Mouse (Mus musculus) midbrain, embryonic 11.5 days (tissue): Measurements from ENCODE around the gene Dock7. TPM values are rescaled to one million over a fixed set of nuclear protein-coding genes. Genes with fewer than 3 reads are reported as not detected.

Source experiments
- ATAC-seq: fragments of 200-750 bp; cut with Nextera tagmentation; 2 replicates; pipeline ENCODE4 v1.8.0; 2017; ENCODE audit warnings: moderate TSS enrichment, moderate library complexity; ENCODE audit not compliant: low FRiP score
- DNase-seq: peaks from one replicate; pipeline ENCODE4 v3.0.0; 2015; ENCODE audit warnings: low spot score; ENCODE audit errors: missing footprints
- H3K27ac ChIP-seq: fragments of 300-500 bp; sonication (generic); 2 replicates; pipeline ENCODE4 v1.5.1; 2014; ENCODE audit warnings: low read depth, low read length
- H3K27me3 ChIP-seq: fragments of 300-500 bp; sonication (generic); 2 replicates; pipeline ENCODE4 v1.6.1; 2014; ENCODE audit warnings: mild to moderate bottlenecking, low read length, moderate library complexity, mixed read lengths; ENCODE audit not compliant: control insufficient read depth, insufficient read depth
- H3K36me3 ChIP-seq: fragments of 300-500 bp; sonication (generic); 2 replicates; pipeline ENCODE4 v1.6.1; 2014; ENCODE audit warnings: mild to moderate bottlenecking, low read length, moderate library complexity, mixed read lengths; ENCODE audit not compliant: control insufficient read depth, insufficient read depth
- H3K4me1 ChIP-seq: fragments of 300-500 bp; sonication (generic); 2 replicates; pipeline ENCODE4 v1.6.1; 2014; ENCODE audit warnings: low read length; ENCODE audit not compliant: control insufficient read depth, insufficient read depth
- H3K4me2 ChIP-seq: fragments of 300-500 bp; sonication (generic); 2 replicates; pipeline ENCODE4 v1.6.1; 2014; ENCODE audit warnings: mild to moderate bottlenecking, moderate library complexity
- H3K4me3 ChIP-seq: fragments of 300-500 bp; sonication (generic); 2 replicates; pipeline ENCODE4 v1.5.1; 2014; ENCODE audit warnings: low read depth, low read length
- H3K9ac ChIP-seq: fragments of 300-500 bp; sonication (generic); 2 replicates; pipeline ENCODE4 v1.6.1; 2014; ENCODE audit warnings: low read length
- H3K9me3 ChIP-seq: fragments of 300-500 bp; sonication (generic); 2 replicates; pipeline ENCODE4 v1.6.1; 2016; ENCODE audit warnings: low read length; ENCODE audit not compliant: control insufficient read depth
- WGBS: fragments of 180-500 bp; shearing (Covaris S2); extraction: QIAGEN DNeasy Blood & Tissue Kit; methylation state at CpG from one replicate; pipeline ENCODE4 v1.1.7; 2014; 5-methylcytosine and 5-hydroxymethylcytosine counted together
- polyA plus RNA-seq: library from polyadenylated mRNA; unstranded; fragments of >200 nt; fragmentation: Nextera tagmentation; extraction: Ambion mirVana; gene quantifications from 2 replicates; pipeline ENCODE4 v1.2.1, GENCODE M21; 2014

Dock7 gene
- polyA plus RNA-seq, 1 experiment from 2014 or later = 93.5 TPM

DNA sequence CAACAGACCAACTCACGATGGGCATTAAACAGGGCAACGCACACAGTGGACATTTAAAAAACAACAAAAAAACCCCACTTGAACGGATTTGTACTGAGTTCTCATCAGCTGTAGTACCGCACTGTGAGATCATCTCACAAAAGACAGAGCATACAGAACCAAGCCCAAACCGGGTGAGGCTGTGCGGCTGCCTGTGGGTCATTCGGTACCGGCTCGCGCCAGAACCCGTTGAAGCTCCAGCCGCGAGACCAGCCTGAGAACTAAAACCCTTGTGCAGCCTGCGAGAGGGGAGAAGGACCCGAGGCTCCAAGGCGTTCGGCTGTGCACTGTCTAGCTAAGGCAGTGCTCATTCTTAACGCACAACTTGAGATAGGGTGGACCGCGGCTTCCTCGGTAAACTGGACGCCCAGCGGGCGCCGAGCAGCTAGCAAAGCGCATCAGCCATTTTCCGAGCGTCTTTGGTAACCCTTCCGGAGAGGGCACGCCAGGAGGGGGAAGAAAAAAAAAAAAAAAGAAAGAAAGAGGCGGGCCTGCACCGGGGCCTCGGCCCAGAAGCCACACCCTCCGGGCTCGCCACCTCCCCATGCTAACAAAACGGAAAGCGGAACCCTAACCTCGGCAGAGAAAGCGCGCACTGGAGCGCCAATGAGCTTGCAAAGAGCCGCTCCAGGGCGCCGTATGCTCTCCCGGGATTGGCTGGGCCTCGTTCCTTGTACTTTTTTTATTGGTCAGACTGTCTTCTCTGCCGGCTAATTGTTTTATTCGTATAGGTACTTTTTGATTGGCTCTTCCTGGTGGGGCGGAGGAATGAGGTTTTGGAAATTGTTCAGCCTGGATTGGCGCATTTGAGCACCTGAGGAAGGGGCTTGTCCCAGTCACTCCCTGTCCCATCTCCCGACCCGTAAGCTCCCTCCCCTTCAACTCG lies 197.8 kb downstream of the Dock7 start:
- peak; percentile 95 for ATAC-seq
- Histone ChIP-seq H3K4me2 (peak overlapping the region; percentile 70), H3K36me3 (no peaks in the 10 kb centered on the region), H3K9ac (peak overlapping the region; percentile 94), H3K4me3 (peak overlapping the region; percentile 83), H3K27me3 (no peaks in the 10 kb centered on the region), H3K27ac (peak overlapping the region; percentile 98), H3K4me1 (peaks cover 18% of the 10 kb centered on the region), H3K9me3 (no peaks in the 10 kb centered on the region)
- peak; percentile 97 for DNase-seq
- WGBS = under 1% methylated on average over 52 of the region's 53 CpGs

GRCm38 (mm10) chr4:98922061-98922642 lies 198.6 kb downstream of the Dock7 start:
- DNase-seq (no peak), ATAC-seq (peak; percentile 6)
- peak overlapping the region; percentile 94 for H3K9ac ChIP-seq
- H3K4me3 ChIP-seq = peak overlapping the region; percentile 83
- peak overlapping the region; percentile 98 for H3K27ac ChIP-seq
- no peaks in the 10 kb centered on the region for H3K9me3 ChIP-seq
- H3K4me1 ChIP-seq = peaks cover 18% of the 10 kb centered on the region
- H3K36me3 ChIP-seq = no peaks in the 10 kb centered on the region
- WGBS = 16% methylated on average over 18 of the region's 18 CpGs
- H3K4me2 ChIP-seq = peak overlapping the region; percentile 64
- H3K27me3 ChIP-seq = no peaks in the 10 kb centered on the region

- no peak overlapping the region for H3K9ac ChIP-seq
- H3K27me3 ChIP-seq = no peaks in the 10 kb centered on the region
- no peak overlapping the region for H3K4me2 ChIP-seq
- H3K27ac ChIP-seq = no peak overlapping the region
- no peaks in the 10 kb centered on the region for H3K36me3 ChIP-seq
- no peaks in the 10 kb centered on the region for H3K9me3 ChIP-seq
- DNase-seq = peak; percentile 77
- H3K4me1 ChIP-seq = peaks cover 17% of the 10 kb centered on the region
- H3K4me3 ChIP-seq = no peak overlapping the region
- no peak for ATAC-seq
- WGBS = 91% methylated on average over 4 of the region's 4 CpGs
These were observed 199.8 kb downstream of the Dock7 start for GRCm38 (mm10) chr4:98920896-98921295.

GRCm38 (mm10) chr4:98918204-98918603 lies 202.5 kb downstream of the Dock7 start:
- no peak for ATAC-seq
- 84% methylated on average over 1 of the region's 1 CpGs for WGBS
- H3K4me1 ChIP-seq = peaks cover 4% of the 10 kb centered on the region
- DNase-seq = no peak
- H3K27ac ChIP-seq = no peak overlapping the region
- H3K36me3 ChIP-seq = no peaks in the 10 kb centered on the region
- H3K9me3 ChIP-seq = no peaks in the 10 kb centered on the region
- H3K9ac ChIP-seq = no peak overlapping the region
- H3K4me2 ChIP-seq = no peak overlapping the region
- H3K4me3 ChIP-seq = no peak overlapping the region
- H3K27me3 ChIP-seq = no peaks in the 10 kb centered on the region

GRCm38 (mm10) chr4:98917724-98918123 lies 203.0 kb downstream of the Dock7 start:
- ATAC-seq (no peak), DNase-seq (no peak)
- Histone ChIP-seq H3K9ac (no peak overlapping the region), H3K27me3 (no peaks in the 10 kb centered on the region), H3K4me2 (no peak overlapping the region), H3K9me3 (no peaks in the 10 kb centered on the region), H3K4me3 (no peak overlapping the region), H3K4me1 (peaks cover 4% of the 10 kb centered on the region), H3K27ac (no peak overlapping the region), H3K36me3 (no peaks in the 10 kb centered on the region)
- WGBS = 89% methylated on average over 2 of the region's 2 CpGs

DNA sequence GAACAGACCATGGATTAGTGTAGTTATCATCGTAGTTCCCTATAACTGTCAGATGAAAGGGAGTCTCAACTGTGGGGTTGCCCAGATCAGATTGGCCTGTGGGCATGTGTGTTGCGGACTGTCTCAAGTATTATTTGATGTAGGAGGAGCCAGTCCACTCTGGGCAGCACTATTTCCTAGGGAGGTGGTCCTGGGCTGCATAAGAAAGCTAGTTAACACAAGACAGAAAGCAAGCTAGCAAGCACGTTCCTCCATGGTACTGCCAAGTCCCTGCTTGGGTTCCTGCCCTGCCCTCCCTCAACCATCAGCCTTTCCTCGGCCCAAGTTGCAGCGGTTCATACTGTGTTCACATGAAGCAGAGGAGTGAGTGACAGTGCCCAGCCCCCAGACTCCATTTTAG lies 210.5 kb downstream of the Dock7 start:
- WGBS = 91% methylated on average over 5 of the region's 5 CpGs
- no peak for ATAC-seq

GRCm38 (mm10) chr4:98887148-98887547 lies 233.6 kb downstream of the Dock7 start:
- 29% methylated on average over 10 of the region's 10 CpGs for WGBS
- peak; percentile 97 for DNase-seq
- Histone ChIP-seq H3K4me1 (no peaks in the 10 kb centered on the region), H3K27me3 (no peaks in the 10 kb centered on the region), H3K27ac (no peak overlapping the region), H3K4me3 (no peak overlapping the region), H3K9me3 (no peaks in the 10 kb centered on the region), H3K4me2 (no peak overlapping the region), H3K9ac (no peak overlapping the region), H3K36me3 (no peaks in the 10 kb centered on the region)
- ATAC-seq = peak; percentile 82; the same call in 1 of the 2 replicates

More for the DNA sequence above, 210.5 kb downstream of the Dock7 start:
- no peaks in the 10 kb centered on the region for H3K9me3 ChIP-seq
- no peaks in the 10 kb centered on the region for H3K27me3 ChIP-seq
- no peak overlapping the region for H3K9ac ChIP-seq
- H3K4me3 ChIP-seq = no peak overlapping the region
- H3K4me1 ChIP-seq = no peaks in the 10 kb centered on the region
- H3K36me3 ChIP-seq = no peaks in the 10 kb centered on the region
- no peak overlapping the region for H3K27ac ChIP-seq
- peak; percentile 57 for DNase-seq
- H3K4me2 ChIP-seq = no peak overlapping the region
